Mouse (Mus musculus) liver, embryonic 11.5 days (tissue): ENCODE measurements around the gene Slc1a5. TPM values are rescaled to one million over a fixed set of nuclear protein-coding genes. Genes with fewer than 3 reads are reported as not detected.

ENCODE experiments used
- ATAC-seq: fragments of 200-750 bp; cut with Nextera tagmentation; replicated peaks from 2 replicates; pipeline ENCODE4 v1.8.0; 2017; ENCODE audit warnings: moderate number of reproducible peaks, mild to moderate bottlenecking, moderate TSS enrichment, moderate library complexity; ENCODE audit not compliant: low FRiP score
- DNase-seq: peaks from one replicate; pipeline ENCODE4 v3.0.0-alpha.2; 2017; ENCODE audit warnings: low spot score
- H3K27ac ChIP-seq: fragments of 300-500 bp; sonication (generic); 2 replicates; pipeline ENCODE4 v1.5.1; 2014; ENCODE audit warnings: mild to moderate bottlenecking, low read depth, low read length, control low read depth
- H3K27me3 ChIP-seq: fragments of 300-500 bp; sonication (generic); replicated peaks from 2 replicates; pipeline ENCODE4 v1.6.1; 2014; ENCODE audit warnings: low read length, mixed read lengths; ENCODE audit not compliant: control insufficient read depth, insufficient read depth
- H3K36me3 ChIP-seq: fragments of 300-500 bp; sonication (generic); 2 replicates; pipeline ENCODE4 v1.6.1; 2014; ENCODE audit warnings: mild to moderate bottlenecking, low read length, moderate library complexity, mixed read lengths; ENCODE audit not compliant: control insufficient read depth, insufficient read depth
- H3K4me1 ChIP-seq: fragments of 300-500 bp; sonication (generic); replicated peaks from 2 replicates; pipeline ENCODE4 v1.6.1; 2014; ENCODE audit warnings: low read length, mixed read lengths; ENCODE audit not compliant: control insufficient read depth, insufficient read depth
- H3K4me2 ChIP-seq: fragments of 300-500 bp; sonication (generic); 2 replicates; pipeline ENCODE4 v1.6.1; 2014; ENCODE audit warnings: mild to moderate bottlenecking, control low read depth, moderate library complexity
- H3K4me3 ChIP-seq: fragments of 300-500 bp; sonication (generic); 2 replicates; pipeline ENCODE4 v1.5.1; 2014; ENCODE audit warnings: low read depth, low read length, control low read depth
- H3K9ac ChIP-seq: fragments of 300-500 bp; sonication (generic); 2 replicates; pipeline ENCODE4 v1.6.1; 2014; ENCODE audit warnings: low read depth, low read length, control low read depth
- H3K9me3 ChIP-seq: fragments of 300-500 bp; sonication (generic); 2 replicates; pipeline ENCODE4 v1.6.1; 2016; ENCODE audit warnings: low read length, inconsistent platforms, mixed read lengths; ENCODE audit not compliant: control insufficient read depth
- WGBS: fragments of 180-500 bp; shearing (Covaris S2); extraction: QIAGEN DNeasy Blood & Tissue Kit; methylation state at CpG from one replicate; pipeline ENCODE4 v1.1.7; 2014; 5-methylcytosine and 5-hydroxymethylcytosine counted together
- polyA plus RNA-seq: library from polyadenylated mRNA; unstranded; fragments of >200 nt; fragmentation: Nextera tagmentation; extraction: Ambion mirVana; gene quantifications from 2 replicates; pipeline ENCODE4 v1.2.1, GENCODE M21; 2014

Slc1a5 gene
- polyA plus RNA-seq, 1 experiment from 2014 or later = 67.9 TPM

DNA sequence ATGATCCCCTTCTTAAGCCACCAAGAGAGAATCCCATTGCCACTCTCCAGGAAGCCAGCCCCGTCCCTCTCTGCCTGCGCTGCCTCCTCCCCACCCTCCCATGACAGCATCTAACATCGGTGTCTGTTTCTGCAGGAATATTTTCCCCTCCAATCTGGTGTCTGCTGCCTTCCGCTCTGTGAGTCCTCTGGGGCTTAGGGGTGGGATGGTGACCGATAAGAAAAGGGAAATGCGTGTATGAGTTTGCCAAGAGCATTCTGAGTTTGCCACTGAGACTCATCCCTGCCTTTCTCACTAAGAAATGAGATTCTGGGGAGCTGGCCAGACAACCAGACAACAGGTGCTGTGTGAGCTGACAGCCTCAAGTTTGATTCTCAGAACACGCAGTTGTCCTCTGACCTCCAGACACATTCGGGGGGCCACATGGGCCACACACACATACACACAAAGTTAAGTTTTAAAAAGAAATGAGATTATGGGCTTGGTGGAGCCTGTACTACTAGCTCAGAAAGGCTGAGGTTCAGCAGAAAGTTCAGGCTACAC lies 4.5 kb downstream of the Slc1a5 start:
- no peak overlapping the region for H3K27ac ChIP-seq
- H3K36me3 ChIP-seq = peaks cover 17% of the 10 kb centered on the region; the same call in 1 of the 2 replicates
- no peaks in the 10 kb centered on the region for H3K9me3 ChIP-seq
- H3K4me3 ChIP-seq = no peak overlapping the region
- peaks cover 21% of the 10 kb centered on the region for H3K4me1 ChIP-seq
- no peak overlapping the region for H3K9ac ChIP-seq
- WGBS = 76% methylated on average over 8 of the region's 8 CpGs
- H3K4me2 ChIP-seq = peak overlapping the region; percentile 4; the same call in 1 of the 2 replicates
- H3K27me3 ChIP-seq = no peaks in the 10 kb centered on the region
- DNase-seq = no peak
- ATAC-seq = no peak

- no peaks in the 10 kb centered on the region for H3K27me3 ChIP-seq
- 70% methylated on average over 5 of the region's 5 CpGs for WGBS
- H3K4me3 ChIP-seq = no peak overlapping the region
- peaks cover 23% of the 10 kb centered on the region for H3K36me3 ChIP-seq
- H3K27ac ChIP-seq = peak overlapping the region; percentile 33; the same call in 1 of the 2 replicates
- ATAC-seq (no peak), DNase-seq (no peak)
- H3K4me1 ChIP-seq = peaks cover 5% of the 10 kb centered on the region
- H3K4me2 ChIP-seq = no peak overlapping the region
- H3K9me3 ChIP-seq = no peaks in the 10 kb centered on the region
- no peak overlapping the region for H3K9ac ChIP-seq
Measured at GRCm38 (mm10) chr7:16792316-16792715, 11.2 kb downstream of the Slc1a5 start.

DNA sequence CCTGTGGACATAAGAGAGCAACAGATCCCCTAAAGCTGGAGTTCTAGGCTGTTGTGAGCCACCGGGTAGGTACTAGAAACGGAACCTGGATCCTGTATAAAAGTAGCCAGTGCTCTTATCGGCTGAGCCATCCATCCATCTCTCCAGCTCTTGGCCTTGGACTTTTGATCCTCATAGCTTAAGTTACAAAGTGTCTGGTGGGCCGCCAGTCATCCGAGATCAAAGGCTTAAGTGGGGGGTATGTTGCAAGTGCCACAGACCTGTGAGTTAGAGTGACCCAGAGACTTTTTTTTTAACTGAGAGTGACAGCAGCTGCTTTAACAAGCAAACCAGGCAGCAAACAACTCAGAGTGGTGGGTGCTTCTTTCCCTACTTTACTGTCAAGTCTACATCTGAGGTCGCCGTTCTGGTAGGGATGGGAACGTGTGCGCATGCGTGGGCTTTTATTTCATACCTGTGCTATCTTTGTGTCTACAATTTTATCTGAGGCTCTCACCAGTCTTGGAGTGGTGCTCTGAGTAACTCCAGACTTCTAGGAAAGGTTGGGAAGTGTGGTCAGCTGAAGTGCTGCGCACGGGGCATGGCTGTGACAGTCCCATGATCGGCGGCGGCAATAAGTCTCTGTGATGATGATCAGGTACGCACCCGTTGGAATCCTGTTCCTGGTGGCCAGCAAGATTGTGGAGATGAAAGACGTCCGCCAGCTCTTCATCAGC lies 12.0 kb downstream of the Slc1a5 start:
- H3K4me3 ChIP-seq = no peak overlapping the region
- peaks cover 5% of the 10 kb centered on the region for H3K4me1 ChIP-seq
- DNase-seq (no peak), ATAC-seq (no peak; the same call in 1 of the 2 replicates)
- no peaks in the 10 kb centered on the region for H3K9me3 ChIP-seq
- 83% methylated on average over 19 of the region's 19 CpGs for WGBS
- H3K9ac ChIP-seq = 0 out of 2 replicates have a peak overlapping the region, but pooled peaks have one; percentile 12
- no peaks in the 10 kb centered on the region for H3K27me3 ChIP-seq
- H3K27ac ChIP-seq = no peak overlapping the region; the same call in 1 of the 2 replicates
- H3K4me2 ChIP-seq = no peak overlapping the region; the same call in 1 of the 2 replicates
- H3K36me3 ChIP-seq = peaks cover 23% of the 10 kb centered on the region

DNA sequence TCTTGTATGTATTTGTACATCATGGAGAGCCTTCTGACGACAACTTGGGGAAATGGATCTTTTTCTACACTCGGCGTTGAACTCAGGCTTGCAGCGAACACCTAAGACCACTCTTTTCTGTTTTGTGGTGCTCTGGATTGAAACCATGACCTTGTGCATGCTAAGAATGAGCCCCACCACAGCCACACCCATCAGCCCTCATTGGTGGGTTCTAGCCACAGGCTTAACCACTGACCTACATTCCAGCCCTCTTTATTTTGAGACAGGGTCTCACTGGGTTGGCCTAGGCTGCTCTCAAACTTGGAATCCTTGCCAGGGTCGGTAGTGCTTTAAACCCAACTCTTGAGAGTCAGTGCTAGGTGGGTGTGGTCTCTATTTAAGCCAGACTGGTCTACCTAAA lies 13.7 kb downstream of the Slc1a5 start:
- peaks cover 27% of the 10 kb centered on the region for H3K36me3 ChIP-seq
- no peak overlapping the region for H3K9ac ChIP-seq
- H3K27me3 ChIP-seq = no peaks in the 10 kb centered on the region
- H3K9me3 ChIP-seq = no peaks in the 10 kb centered on the region
- no peak overlapping the region for H3K27ac ChIP-seq
- ATAC-seq (no peak), DNase-seq (no peak)
- 93% methylated on average over 5 of the region's 5 CpGs for WGBS
- H3K4me3 ChIP-seq = no peak overlapping the region
- H3K4me1 ChIP-seq = peaks cover 5% of the 10 kb centered on the region
- no peak overlapping the region for H3K4me2 ChIP-seq

- Histone ChIP-seq H3K4me1 (no peaks in the 10 kb centered on the region), H3K9ac (no peak overlapping the region), H3K27ac (no peak overlapping the region), H3K4me3 (no peak overlapping the region), H3K4me2 (no peak overlapping the region), H3K9me3 (no peaks in the 10 kb centered on the region), H3K36me3 (no peaks in the 10 kb centered on the region), H3K27me3 (no peaks in the 10 kb centered on the region)
- ATAC-seq (peak; percentile 40; the same call in 1 of the 2 replicates), DNase-seq (no peak)
- 32% methylated on average over 8 of the region's 8 CpGs for WGBS
Measured at GRCm38 (mm10) chr7:16804409-16805028, 23.4 kb downstream of the Slc1a5 start.

- no peaks in the 10 kb centered on the region for H3K9me3 ChIP-seq
- DNase-seq (no peak), ATAC-seq (no peak)
- H3K36me3 ChIP-seq = no peaks in the 10 kb centered on the region
- WGBS = 84% methylated on average over 9 of the region's 9 CpGs
- H3K4me1 ChIP-seq = peaks cover 5% of the 10 kb centered on the region; the same call in 1 of the 2 replicates
- peaks cover 20% of the 10 kb centered on the region for H3K27me3 ChIP-seq
- H3K9ac ChIP-seq = no peak overlapping the region
- H3K27ac ChIP-seq = no peak overlapping the region
- no peak overlapping the region for H3K4me2 ChIP-seq
- H3K4me3 ChIP-seq = no peak overlapping the region
Measured at GRCm38 (mm10) chr7:16807936-16808335, 26.8 kb downstream of the Slc1a5 start.

GRCm38 (mm10) chr7:16808647-16809046 lies 27.5 kb downstream of the Slc1a5 start:
- H3K27ac ChIP-seq = no peak overlapping the region
- no peak overlapping the region for H3K4me3 ChIP-seq
- no peak overlapping the region for H3K4me2 ChIP-seq
- peaks cover 5% of the 10 kb centered on the region; the same call in 1 of the 2 replicates for H3K4me1 ChIP-seq
- H3K27me3 ChIP-seq = peaks cover 20% of the 10 kb centered on the region
- 86% methylated on average over 9 of the region's 9 CpGs for WGBS
- peaks cover 2% of the 10 kb centered on the region; the same call in 1 of the 2 replicates for H3K36me3 ChIP-seq
- no peaks in the 10 kb centered on the region for H3K9me3 ChIP-seq
- no peak overlapping the region for H3K9ac ChIP-seq
- no peak for ATAC-seq
- DNase-seq = no peak

- Histone ChIP-seq H3K4me1 (peaks cover 5% of the 10 kb centered on the region; the same call in 1 of the 2 replicates), H3K27me3 (peaks cover 20% of the 10 kb centered on the region), H3K9me3 (no peaks in the 10 kb centered on the region), H3K9ac (no peak overlapping the region), H3K27ac (no peak overlapping the region), H3K4me3 (no peak overlapping the region), H3K36me3 (peaks cover 5% of the 10 kb centered on the region; the same call in 1 of the 2 replicates), H3K4me2 (no peak overlapping the region)
- ATAC-seq (peak; percentile 46), DNase-seq (peak; percentile 66)
- WGBS = 24% methylated on average over 10 of the region's 10 CpGs
Measured at GRCm38 (mm10) chr7:16809739-16810138, 28.6 kb downstream of the Slc1a5 start.
